Mouse (Mus musculus): Measurements from ENCODE around the gene Auh.

Auh gene

DNA sequence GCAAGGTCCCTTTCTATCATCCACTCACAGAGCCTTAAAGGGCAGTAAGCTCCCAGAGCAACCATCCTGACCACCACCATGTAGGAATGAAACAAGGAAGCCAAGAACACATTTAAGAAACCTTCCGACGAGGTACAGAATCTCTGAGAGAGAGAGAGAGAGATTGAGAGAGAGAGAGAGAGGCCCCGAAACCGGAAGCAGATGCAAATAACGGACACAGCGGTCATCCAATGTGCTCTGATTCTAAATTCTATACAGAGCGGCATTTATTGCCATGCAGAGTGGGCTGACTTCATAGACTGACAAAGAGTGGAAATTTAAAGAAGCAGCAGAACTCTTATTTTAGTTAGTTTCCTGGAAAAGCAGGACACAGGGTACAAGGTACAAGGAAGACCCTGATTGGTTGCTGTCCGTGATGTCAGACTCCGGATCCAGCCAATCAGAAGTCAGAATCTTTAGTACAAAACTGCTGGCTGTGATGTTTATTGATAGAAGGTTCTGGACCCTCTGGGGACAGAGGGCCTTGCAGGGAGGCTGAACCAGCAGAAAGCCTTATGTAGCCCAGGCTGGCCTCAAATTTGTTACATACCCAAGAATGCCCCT lies 137.1 kb downstream of the Auh start:
- DNase-seq, result no peak

DNA sequence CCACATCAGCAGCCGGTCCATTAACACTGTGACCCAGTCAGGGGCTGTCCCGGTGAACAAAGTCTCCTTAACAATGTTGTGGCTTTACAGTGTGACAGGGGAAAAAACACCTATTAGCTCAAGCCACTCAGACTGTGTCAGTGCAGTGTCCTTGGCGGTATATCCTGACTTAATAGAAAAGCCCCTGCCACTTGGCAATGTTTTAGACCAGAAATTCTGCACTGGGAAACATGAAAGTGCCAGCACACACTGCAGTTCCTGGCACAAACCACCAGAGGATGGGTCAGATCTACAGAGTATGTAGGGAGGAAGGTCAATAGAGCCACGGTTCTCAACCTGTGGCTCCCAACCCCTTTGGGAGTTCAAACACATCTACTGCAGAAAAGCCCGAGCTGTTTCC lies 138.6 kb downstream of the Auh start:
- no peak for DNase-seq
